Mouse (Mus musculus): ENCODE results near the gene Large1.
"Not testable (repeated sequence)": the region's sequence is repeated elsewhere in the genome, so short reads cannot be mapped to it uniquely, and the experiment has no call there.

The Large1 gene

GRCm38 (mm10) chr8:73353108-73353793, at the start of gene Large1:
TSS of gene Large1 (minus strand) at chr8:73353540.
- DNase-seq (ENCODE audit: low spot score) = peak; percentile 98

GRCm38 (mm10) chr8:73400343-73400742, 47.0 kb upstream of the Large1 start:
- no peak for DNase-seq (ENCODE audit: low spot score)

DNA sequence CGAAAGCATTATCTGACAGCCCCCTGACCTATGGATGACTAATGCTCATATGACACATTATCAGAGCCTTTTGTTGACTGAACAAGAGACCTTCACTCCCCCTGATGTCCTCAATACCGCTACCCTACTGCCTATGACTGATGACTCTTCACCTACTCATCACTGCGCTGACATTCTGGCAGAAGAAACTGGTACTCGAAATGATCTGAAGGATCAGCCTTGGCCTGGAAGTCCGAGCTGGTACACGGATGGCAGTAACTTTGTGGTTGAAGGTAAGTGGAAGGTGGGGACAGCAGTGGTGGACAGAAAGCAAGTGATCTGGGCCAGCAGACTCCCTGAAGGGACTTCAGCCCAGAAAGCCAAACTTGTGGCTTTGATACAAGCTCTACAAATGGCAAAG, 19.7 kb upstream of the Large1 start:
- not testable (repeated sequence) for DNase-seq (ENCODE audit: low spot score)

DNA sequence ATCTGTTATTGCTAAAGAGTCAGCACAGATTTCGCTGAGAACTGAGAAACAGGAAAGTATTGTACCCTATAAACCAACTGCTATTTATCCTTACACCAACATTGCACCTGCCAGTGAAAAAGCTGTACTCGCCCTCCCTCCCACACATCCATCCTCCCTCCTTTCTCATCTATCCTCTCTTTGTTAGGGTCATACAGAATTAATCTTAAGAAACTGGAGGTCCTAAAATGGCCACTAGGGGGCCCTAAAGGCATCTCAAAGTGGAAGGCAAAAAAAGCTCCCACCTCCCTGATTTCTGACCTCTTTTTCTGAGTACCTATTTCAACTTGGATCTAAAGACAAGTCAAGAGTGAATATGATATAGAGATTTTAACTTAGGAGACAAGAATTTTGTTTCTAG, 2.6 kb upstream of the Large1 start:
- DNase-seq (ENCODE audit: low spot score) = peak; percentile 90

- DNase-seq (ENCODE audit: low spot score) = peak; percentile 77
These were observed 1.0 kb upstream of the Large1 start for GRCm38 (mm10) chr8:73354201-73354881.

GRCm38 (mm10) chr8:73353794-73354179, 447 bp upstream of the Large1 start:
- no peak for DNase-seq (ENCODE audit: low spot score)

- peak; percentile 35 for DNase-seq (ENCODE audit: low spot score)
These were observed 836 bp downstream of the Large1 start for GRCm38 (mm10) chr8:73352301-73353107.

GRCm38 (mm10) chr8:73350366-73350765, 3.0 kb downstream of the Large1 start:
- peak; percentile 28 for DNase-seq (ENCODE audit: low spot score)

DNA sequence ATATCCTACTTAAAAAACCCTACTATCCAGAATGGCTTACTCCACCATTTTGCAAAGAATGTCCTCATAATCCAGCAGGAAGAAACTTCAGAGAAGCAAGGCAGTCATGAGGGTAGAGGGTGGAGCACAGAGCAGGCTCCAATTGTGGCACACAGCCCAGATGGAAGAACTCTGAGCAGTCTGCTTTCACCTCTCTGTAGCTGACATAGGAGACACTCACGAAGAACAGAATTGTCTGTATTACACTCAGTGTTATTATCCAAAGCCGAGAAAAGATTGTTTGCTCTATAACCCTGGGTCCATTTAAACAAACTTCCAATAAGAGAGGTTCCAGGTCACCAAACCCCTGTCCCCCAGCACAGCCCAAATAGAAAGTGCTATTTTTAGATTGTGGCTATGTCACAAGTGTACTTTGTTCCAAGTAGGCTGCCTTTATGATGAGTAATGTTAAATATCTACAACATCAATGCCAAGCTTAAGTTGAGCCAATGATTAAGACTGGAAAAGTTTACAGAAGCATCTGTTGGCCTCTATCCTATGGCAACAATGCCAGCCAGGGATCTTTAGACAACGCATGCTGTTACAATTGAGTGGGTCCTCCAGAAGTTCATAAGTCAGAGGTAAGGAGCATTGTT, 10.5 kb downstream of the Large1 start:
- no peak for DNase-seq (ENCODE audit: low spot score)

DNA sequence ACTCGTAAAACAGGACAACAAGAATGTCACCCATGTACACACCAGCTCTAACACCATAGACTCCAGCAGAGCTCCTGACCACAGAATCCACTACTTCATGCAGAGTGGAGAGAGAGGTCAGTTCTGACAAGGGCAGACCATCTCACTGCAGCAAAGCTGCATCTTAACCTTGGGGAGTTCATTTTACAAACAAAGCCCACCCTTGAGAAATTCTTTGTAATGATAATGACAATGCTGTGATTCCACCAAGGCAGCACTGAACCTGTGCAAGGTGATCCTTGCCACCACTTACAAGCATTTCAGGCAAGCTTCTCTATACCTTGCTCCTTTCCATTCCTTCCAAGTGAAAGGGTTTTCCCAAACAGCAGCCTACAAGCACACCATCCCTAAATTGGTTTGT, 16.5 kb downstream of the Large1 start:
- no peak for DNase-seq (ENCODE audit: low spot score)

GRCm38 (mm10) chr8:73329131-73329530, 24.2 kb downstream of the Large1 start:
- DNase-seq (ENCODE audit: low spot score) = no peak

- no peak for DNase-seq (ENCODE audit: low spot score)
These were observed 25.3 kb downstream of the Large1 start for GRCm38 (mm10) chr8:73328056-73328455.

- DNase-seq (ENCODE audit: low spot score) = no peak
These were observed 28.7 kb downstream of the Large1 start for GRCm38 (mm10) chr8:73324667-73325066.

GRCm38 (mm10) chr8:73323591-73323990, 29.7 kb downstream of the Large1 start:
- DNase-seq (ENCODE audit: low spot score) = no peak

DNA sequence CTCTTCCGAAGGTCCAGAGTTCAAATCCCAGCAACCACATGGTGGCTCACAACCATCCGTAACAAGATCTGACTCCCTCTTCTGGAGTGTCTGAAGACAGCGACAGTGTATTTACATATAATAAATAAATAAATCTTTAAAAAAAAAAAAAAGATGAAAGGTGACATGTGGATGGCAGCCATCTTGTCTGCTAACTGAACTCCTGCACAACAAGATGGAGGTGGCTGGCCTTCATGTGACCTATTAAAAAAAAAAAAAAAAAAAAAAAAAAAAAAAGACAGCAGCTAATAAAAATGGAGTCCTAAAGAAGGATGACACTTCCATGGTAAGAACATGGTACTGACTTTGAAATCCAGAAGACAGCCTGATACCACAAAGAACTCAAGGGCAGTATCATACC, 33.8 kb downstream of the Large1 start:
- DNase-seq (ENCODE audit: low spot score) = not testable (repeated sequence)

DNA sequence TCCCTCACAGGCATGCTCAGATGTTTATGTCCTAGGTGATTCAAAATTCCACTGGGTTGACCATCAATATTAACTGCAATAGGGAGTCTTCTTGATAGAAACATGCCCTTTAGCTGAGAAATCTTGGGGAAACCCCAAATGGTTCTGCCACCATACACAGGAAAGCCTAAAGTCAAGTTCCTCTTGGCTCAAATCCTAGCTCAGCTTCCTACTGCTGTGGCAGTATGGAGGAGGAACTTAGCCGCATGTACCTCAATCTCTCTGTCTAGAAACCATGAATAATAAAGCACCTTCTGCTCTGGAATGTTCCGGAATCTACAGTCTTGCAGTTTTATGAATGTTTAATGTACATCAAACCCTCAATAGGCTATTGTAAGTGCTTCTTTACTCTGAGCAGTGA, 39.4 kb downstream of the Large1 start:
- DNase-seq (ENCODE audit: low spot score) = no peak

- no peak for DNase-seq (ENCODE audit: low spot score)
These were observed 40.4 kb downstream of the Large1 start for GRCm38 (mm10) chr8:73312714-73313607.

GRCm38 (mm10) chr8:73310471-73310870, 42.9 kb downstream of the Large1 start:
- no peak for DNase-seq (ENCODE audit: low spot score)

GRCm38 (mm10) chr8:73310036-73310435, 43.3 kb downstream of the Large1 start:
- DNase-seq (ENCODE audit: low spot score) = no peak

GRCm38 (mm10) chr8:73303907-73304306, 49.4 kb downstream of the Large1 start:
- no peak for DNase-seq (ENCODE audit: low spot score)

GRCm38 (mm10) chr8:73302947-73303346, 50.4 kb downstream of the Large1 start:
- no peak for DNase-seq (ENCODE audit: low spot score)

Measured in layer of hippocampus, adult 11-12 months (tissue).